Mouse (Mus musculus) thymus, postnatal 36 days (tissue): ENCODE measurements around the gene Kifc5b.

Source experiments
- DNase-seq, 2 experiments: peaks; one replicate each; pipeline ENCODE4 v3.0.0; 2022; ENCODE audit warnings: mixed read lengths in 2 of 2

Gene Kifc5b

GRCm38 (mm10) chr17:26948316-26949050 is 31.6 kb downstream of the Kifc5b start:
- DNase-seq: no peak

GRCm38 (mm10) chr17:26949051-26949577 is 32.2 kb downstream of the Kifc5b start:
- DNase-seq: no peak

- DNase-seq: no peak
Measured at GRCm38 (mm10) chr17:26949866-26950265, 33.0 kb downstream of the Kifc5b start.

- DNase-seq: no peak
Measured at GRCm38 (mm10) chr17:26950560-26951288, 33.8 kb downstream of the Kifc5b start.

GRCm38 (mm10) chr17:26951406-26951805 is 34.5 kb downstream of the Kifc5b start:
- DNase-seq: peak; percentile 76 to 84

- no peak for DNase-seq
Measured at GRCm38 (mm10) chr17:26951952-26952877, 35.3 kb downstream of the Kifc5b start.

- DNase-seq: no peak
Measured at GRCm38 (mm10) chr17:26953201-26953600, 36.3 kb downstream of the Kifc5b start.

GRCm38 (mm10) chr17:26953726-26954125 is 36.8 kb downstream of the Kifc5b start:
- no peak for DNase-seq

- no peak for DNase-seq
Measured at GRCm38 (mm10) chr17:26956309-26956708, 39.4 kb downstream of the Kifc5b start.

- DNase-seq: no peak
Measured at GRCm38 (mm10) chr17:26956895-26957294, 40.0 kb downstream of the Kifc5b start.

- DNase-seq: no peak
Measured at GRCm38 (mm10) chr17:26957872-26958271, 41.0 kb downstream of the Kifc5b start.

- DNase-seq: no peak
Measured at GRCm38 (mm10) chr17:26958880-26959279, 42.0 kb downstream of the Kifc5b start.

- no peak for DNase-seq
Measured at GRCm38 (mm10) chr17:26959815-26960214, 42.9 kb downstream of the Kifc5b start.

GRCm38 (mm10) chr17:26961572-26962240 is 44.8 kb downstream of the Kifc5b start:
- no peak for DNase-seq

- no peak for DNase-seq
Measured at GRCm38 (mm10) chr17:26966993-26967392, 50.1 kb downstream of the Kifc5b start.

- DNase-seq: no peak
Measured at GRCm38 (mm10) chr17:26967477-26967876, 50.6 kb downstream of the Kifc5b start.

GRCm38 (mm10) chr17:26968200-26968611 is 51.3 kb downstream of the Kifc5b start:
- no peak for DNase-seq

- DNase-seq: no peak
Measured at GRCm38 (mm10) chr17:26969257-26969656, 52.4 kb downstream of the Kifc5b start.

GRCm38 (mm10) chr17:26970221-26970620 is 53.3 kb downstream of the Kifc5b start:
- DNase-seq: no peak

- no peak for DNase-seq
Measured at GRCm38 (mm10) chr17:26971247-26971905, 54.5 kb downstream of the Kifc5b start.

GRCm38 (mm10) chr17:26972107-26972506 is 55.2 kb downstream of the Kifc5b start:
- DNase-seq: no peak
